Mouse (Mus musculus) G1E (cell line): ENCODE data around the gene Glp2r. TPM values are rescaled to one million over a fixed set of nuclear protein-coding genes. Genes with fewer than 3 reads are reported as not detected.

Source experiments
- ATAC-seq: 2 replicates; pipeline ENCODE4 v1.8.0; 2016; ENCODE audit warnings: mild to moderate bottlenecking; ENCODE audit not compliant: insufficient number of reproducible peaks, poor library complexity, low FRiP score, severe bottlenecking; ENCODE audit errors: extremely low read depth
- DNase-seq: peaks from one replicate; pipeline ENCODE4 v3.0.0; 2012; ENCODE audit warnings: low spot score
- H3K27me3 ChIP-seq: 2 replicates; pipeline ENCODE4 v1.6.1; 2012; ENCODE audit warnings: mild to moderate bottlenecking, low read length, inconsistent platforms; ENCODE audit not compliant: insufficient read depth
- H3K36me3 ChIP-seq: replicated peaks from 2 replicates; pipeline ENCODE3; 2012; ENCODE audit warnings: mild to moderate bottlenecking, inconsistent platforms
- H3K4me1 ChIP-seq: 2 replicates; pipeline ENCODE4 v1.6.1; 2012; ENCODE audit warnings: low read depth, low read length, inconsistent platforms, mixed read lengths; ENCODE audit not compliant: insufficient read depth
- H3K4me3 ChIP-seq: 2 replicates; pipeline ENCODE4 v1.5.1; 2012; ENCODE audit warnings: low read depth, mild to moderate bottlenecking, inconsistent platforms, low read length, moderate library complexity, mixed read lengths
- H3K9me3 ChIP-seq: replicated peaks from 2 replicates; pipeline ENCODE4 v1.6.1; 2012; ENCODE audit warnings: inconsistent platforms
- CTCF ChIP-seq: IDR thresholded peaks from 2 replicates; pipeline ENCODE4 v1.5.1; 2012; ENCODE audit warnings: low read depth, low read length, inconsistent platforms, mixed read lengths
- GATA1 ChIP-seq: IDR thresholded peaks from 2 replicates; pipeline ENCODE4 v1.6.1; 2012; ENCODE audit warnings: borderline replicate concordance, low read length, inconsistent platforms, mixed read lengths
- GATA2 ChIP-seq: IDR thresholded peaks from 2 replicates; pipeline ENCODE4 v1.6.1; 2012; ENCODE audit warnings: low read depth, low read length, inconsistent platforms, borderline replicate concordance
- POLR2AphosphoS5 ChIP-seq: IDR thresholded peaks from 2 replicates; pipeline ENCODE4 v1.6.1; 2012; ENCODE audit warnings: low read depth, low read length, inconsistent platforms; ENCODE audit not compliant: insufficient replicate concordance
- TAL1 ChIP-seq: conservative IDR thresholded peaks from 2 replicates; pipeline ENCODE4 v1.6.1; 2012; ENCODE audit warnings: low read depth, low read length, inconsistent platforms, mixed read lengths
- polyA plus RNA-seq: library from polyadenylated mRNA; stranded (reverse); fragments of >175 nt; gene quantifications from 2 replicates; pipeline ENCODE4 v1.2.3, GENCODE M21; 2012
- total RNA-seq, 2 experiments: library from RNA; stranded (forward) in 1 of 2; stranded (reverse) in 1 of 2; fragments of 200-1000 nt in 1 of 2; fragments of >200 nt in 1 of 2; fragmentation: Nextera tagmentation in 1 of 2; gene quantifications; 2 replicates each; pipeline ENCODE4 v1.2.3; 2014 to 2017

Glp2r gene
- total RNA-seq (2014; fragmentation: Nextera tagmentation) (not detected in 2 replicates), total RNA-seq (2017) (0.05 and 0.29 TPM in 2 replicates), polyA plus RNA-seq (not detected in 2 replicates)

GRCm38 (mm10) chr11:67771053-67771452 is at the start of gene Glp2r:
Gene Glp2r (minus strand): TSS chr11:67771153.
- ATAC-seq (no peak), DNase-seq (no peak)
- peaks cover 55% of the 10 kb centered on the region for H3K9me3 ChIP-seq
- H3K36me3 ChIP-seq = no peaks in the 10 kb centered on the region
- TF ChIP-seq TAL1 (no peak), POLR2AphosphoS5 (no peak), CTCF (no peak)
- no peak within 1 kb of the TSS; the same call in 1 of the 2 replicates for H3K4me3 ChIP-seq
- no peaks in the 10 kb centered on the region for H3K4me1 ChIP-seq
- H3K27me3 ChIP-seq = no peaks in the 10 kb centered on the region

GRCm38 (mm10) chr11:67820221-67820620 is 49.3 kb upstream of the Glp2r start:
- Histone ChIP-seq H3K9me3 (peaks cover 45% of the 10 kb centered on the region), H3K27me3 (no peaks in the 10 kb centered on the region), H3K36me3 (no peaks in the 10 kb centered on the region), H3K4me3 (no peak overlapping the region), H3K4me1 (no peaks in the 10 kb centered on the region)
- TF ChIP-seq POLR2AphosphoS5 = no peak
- TF ChIP-seq GATA2 = no peak
- no peak for TF ChIP-seq GATA1
- no peak for TF ChIP-seq TAL1
- TF ChIP-seq CTCF = no peak
- ATAC-seq (no peak), DNase-seq (no peak)

- H3K4me3 ChIP-seq = no peak overlapping the region
- TF ChIP-seq TAL1 = no peak
- no peak for TF ChIP-seq POLR2AphosphoS5
- DNase-seq (no peak), ATAC-seq (no peak)
- H3K9me3 ChIP-seq = peaks cover 47% of the 10 kb centered on the region
- no peaks in the 10 kb centered on the region for H3K36me3 ChIP-seq
- H3K4me1 ChIP-seq = no peaks in the 10 kb centered on the region
- no peaks in the 10 kb centered on the region for H3K27me3 ChIP-seq
Measured at GRCm38 (mm10) chr11:67819604-67820003, 48.7 kb upstream of the Glp2r start.

GRCm38 (mm10) chr11:67811535-67811934 is 40.6 kb upstream of the Glp2r start:
- H3K4me1 ChIP-seq = no peaks in the 10 kb centered on the region
- no peaks in the 10 kb centered on the region for H3K27me3 ChIP-seq
- DNase-seq = no peak
- TF ChIP-seq TAL1 = no peak
- no peak for TF ChIP-seq GATA1
- H3K36me3 ChIP-seq = no peaks in the 10 kb centered on the region
- no peak overlapping the region for H3K4me3 ChIP-seq
- H3K9me3 ChIP-seq = peaks cover 46% of the 10 kb centered on the region
- no peak for ATAC-seq

DNA sequence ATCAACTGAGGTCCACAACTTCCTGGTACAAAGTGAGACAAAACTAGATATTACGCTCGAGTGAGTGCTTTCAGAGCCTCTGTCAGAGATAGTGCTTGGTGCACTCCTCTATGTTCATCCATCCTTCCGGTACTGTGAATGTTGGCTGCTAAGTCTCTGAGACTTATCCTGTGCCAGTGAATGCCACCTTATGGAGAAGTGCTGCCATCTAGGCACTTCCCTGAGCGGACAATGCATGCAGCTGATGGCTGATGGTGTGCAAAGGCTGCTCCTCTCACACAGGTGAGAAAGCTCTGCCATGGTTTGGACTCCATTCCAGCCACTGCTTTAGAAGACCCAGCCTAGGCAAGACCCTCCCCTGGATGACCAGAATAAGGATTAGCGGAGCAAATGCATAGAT is 37.1 kb upstream of the Glp2r start:
- H3K4me3 ChIP-seq = no peak overlapping the region
- ATAC-seq (no peak), DNase-seq (no peak)
- peaks cover 38% of the 10 kb centered on the region for H3K9me3 ChIP-seq
- no peaks in the 10 kb centered on the region for H3K36me3 ChIP-seq
- no peaks in the 10 kb centered on the region for H3K27me3 ChIP-seq
- no peaks in the 10 kb centered on the region for H3K4me1 ChIP-seq
- TF ChIP-seq GATA1 (no peak), TAL1 (no peak), GATA2 (no peak), POLR2AphosphoS5 (no peak), CTCF (no peak)

DNA sequence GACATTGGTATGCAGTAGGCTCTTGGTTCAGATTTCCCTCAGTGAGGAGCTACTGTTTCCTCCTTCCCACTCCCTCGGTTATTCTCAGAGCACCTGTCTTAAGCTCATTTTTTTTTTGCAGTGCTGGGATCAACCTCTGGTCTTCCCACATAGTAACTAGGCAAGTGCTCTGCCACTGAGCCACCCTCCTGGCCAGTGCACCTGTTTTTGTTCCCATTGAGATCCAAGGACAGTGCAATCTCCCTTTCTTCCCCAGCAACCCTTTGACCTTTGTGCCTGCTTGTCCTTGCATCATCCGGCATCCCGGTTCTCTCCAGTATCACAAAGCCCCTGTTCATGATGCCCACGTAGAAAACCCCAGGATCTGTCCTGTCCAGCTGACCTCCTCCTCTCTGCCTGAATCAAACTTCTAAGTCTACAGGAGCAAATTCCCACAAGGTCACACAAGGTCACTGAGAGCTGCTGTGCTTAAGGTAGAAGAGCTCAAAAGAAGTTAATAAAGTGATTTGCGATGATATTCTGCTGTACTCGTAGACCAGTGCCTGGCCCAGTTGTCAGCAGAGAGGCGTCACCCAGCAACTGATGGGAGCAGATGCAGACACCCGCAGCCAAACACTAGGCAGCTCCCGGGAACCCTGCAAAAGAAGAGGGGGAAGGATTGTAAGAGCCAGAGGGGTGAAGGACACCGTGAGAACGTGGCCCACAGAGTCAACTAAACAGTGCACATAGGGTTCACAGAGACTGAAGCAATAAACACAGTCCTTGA is 36.1 kb upstream of the Glp2r start:
- TF ChIP-seq GATA2 (no peak), GATA1 (no peak), CTCF (no peak), TAL1 (no peak), POLR2AphosphoS5 (no peak)
- Histone ChIP-seq H3K9me3 (peaks cover 47% of the 10 kb centered on the region), H3K4me1 (no peaks in the 10 kb centered on the region)

DNA sequence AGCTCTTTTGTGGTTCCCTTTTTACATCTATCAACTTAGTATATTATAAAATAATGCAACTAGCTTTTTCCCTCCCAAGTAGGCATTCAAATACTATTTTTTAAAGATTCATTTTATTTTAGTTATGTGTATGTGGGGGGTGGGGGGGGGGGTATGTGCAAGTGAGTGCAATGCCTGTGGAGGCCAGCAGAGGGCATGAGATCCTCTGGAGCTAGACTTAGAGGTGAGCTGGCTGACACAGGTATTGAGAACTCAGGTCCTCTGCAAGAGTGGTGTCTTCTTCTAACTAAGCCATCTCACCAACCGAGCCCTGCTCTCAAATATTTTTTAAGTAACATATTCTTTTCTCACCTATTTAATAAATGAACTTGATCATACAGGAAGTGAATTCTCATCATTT is 34.6 kb upstream of the Glp2r start:
- DNase-seq = no peak
- no peaks in the 10 kb centered on the region for H3K27me3 ChIP-seq
- ATAC-seq = no peak

More for the DNA sequence above, 36.1 kb upstream of the Glp2r start:
- Histone ChIP-seq H3K36me3 (no peaks in the 10 kb centered on the region), H3K4me3 (no peak overlapping the region), H3K27me3 (no peaks in the 10 kb centered on the region)
- no peak for DNase-seq
- no peak for ATAC-seq

More for the DNA sequence above, 34.6 kb upstream of the Glp2r start:
- no peaks in the 10 kb centered on the region for H3K4me1 ChIP-seq
- no peaks in the 10 kb centered on the region for H3K36me3 ChIP-seq
- H3K9me3 ChIP-seq = peaks cover 43% of the 10 kb centered on the region
- no peak overlapping the region for H3K4me3 ChIP-seq
- no peak for TF ChIP-seq CTCF
- TF ChIP-seq POLR2AphosphoS5 = no peak
- no peak for TF ChIP-seq TAL1
- TF ChIP-seq GATA2 = no peak
- TF ChIP-seq GATA1 = no peak
